Mouse (Mus musculus) fibroblast of lung, adult 2 months (primary cell): ENCODE results near the gene Agap3.

Experiments used
- DNase-seq: peaks from one replicate; pipeline ENCODE4 v3.0.0-alpha.2; 2011; ENCODE audit warnings: low read depth

The Agap3 gene

DNA sequence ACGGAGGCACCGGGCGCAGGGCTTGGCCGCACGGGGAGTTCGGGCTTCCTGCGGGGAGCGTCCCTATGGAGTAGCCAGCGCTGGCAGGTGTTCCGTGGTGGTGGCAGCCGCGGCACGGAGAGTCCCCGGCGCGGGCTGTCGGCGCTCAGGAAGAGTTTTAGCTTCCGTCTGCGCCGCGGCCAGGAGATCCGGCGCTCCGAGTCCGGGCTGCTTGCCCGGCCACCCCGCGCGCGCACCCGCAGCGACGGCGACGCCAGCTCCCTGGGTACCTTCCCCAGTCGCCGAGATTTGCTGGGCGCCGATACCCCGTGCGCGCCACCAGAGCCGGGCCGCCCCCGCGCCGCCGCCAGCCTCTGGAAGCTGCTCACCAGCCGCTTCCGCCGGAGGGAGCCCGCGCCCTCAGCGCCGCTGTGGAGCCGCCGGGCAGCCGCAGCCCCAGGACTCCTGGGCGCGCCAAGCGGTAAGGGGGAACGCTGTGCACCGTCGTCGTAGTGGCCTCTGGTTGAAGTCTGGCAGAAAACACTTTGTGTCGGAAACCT is 22.8 kb downstream of the Agap3 start:
- DNase-seq: no peak

DNA sequence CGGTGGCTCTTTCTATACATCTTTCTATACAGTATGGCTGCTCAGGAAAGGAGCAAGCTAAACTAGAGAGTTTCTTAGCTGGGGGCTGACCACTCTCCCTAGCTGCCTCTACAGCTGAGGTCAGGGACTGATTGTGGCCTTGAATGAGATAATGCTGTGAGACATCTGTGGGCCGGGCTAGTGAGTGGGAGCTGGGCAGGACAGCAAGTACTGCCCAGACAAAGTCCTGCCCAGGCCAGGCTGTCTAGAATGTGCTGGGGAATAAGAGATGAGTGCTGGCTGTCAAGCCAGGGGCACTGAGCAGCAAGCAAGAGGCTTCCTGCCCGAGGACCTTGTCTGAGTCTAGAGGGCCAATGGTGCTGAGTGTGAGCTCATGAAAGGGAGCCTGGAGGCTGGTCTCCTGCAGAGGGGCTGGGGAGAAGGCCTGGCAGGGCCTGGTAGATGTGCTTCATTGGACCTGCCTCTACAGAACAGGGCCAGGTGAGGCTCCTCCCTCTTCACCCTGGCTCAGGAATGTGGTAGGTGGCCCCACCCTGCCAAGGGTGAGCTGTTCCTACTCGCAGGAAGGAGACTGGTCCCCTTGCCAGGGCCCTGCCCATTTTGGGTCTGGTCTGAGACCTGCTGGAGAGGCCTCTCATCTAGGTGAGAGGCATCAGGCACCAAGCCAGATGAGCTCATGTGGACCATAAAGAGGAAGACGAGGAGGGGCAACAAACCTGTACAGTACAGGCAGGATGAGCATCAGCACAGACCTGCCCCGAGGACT is 23.7 kb downstream of the Agap3 start:
- no peak for DNase-seq

DNA sequence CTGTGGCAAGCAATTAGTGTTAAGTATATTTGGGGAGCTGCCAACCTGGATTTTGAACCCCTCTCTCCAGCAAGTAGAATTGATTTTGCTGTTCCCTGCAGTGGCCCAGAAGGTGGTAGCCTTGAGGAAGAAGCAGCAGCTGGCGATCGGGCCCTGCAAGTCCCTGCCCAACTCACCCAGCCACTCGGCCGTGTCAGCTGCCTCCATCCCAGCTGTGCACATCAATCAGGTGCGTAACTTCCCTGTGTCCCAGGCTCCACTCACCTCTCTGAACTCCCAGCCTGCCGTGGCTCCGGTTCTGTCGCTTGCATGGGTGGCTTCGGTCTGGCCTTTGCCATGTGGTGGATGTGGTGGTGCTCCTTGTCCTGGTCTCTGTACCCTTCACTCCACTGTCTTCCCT is 25.9 kb downstream of the Agap3 start:
- DNase-seq: no peak

DNA sequence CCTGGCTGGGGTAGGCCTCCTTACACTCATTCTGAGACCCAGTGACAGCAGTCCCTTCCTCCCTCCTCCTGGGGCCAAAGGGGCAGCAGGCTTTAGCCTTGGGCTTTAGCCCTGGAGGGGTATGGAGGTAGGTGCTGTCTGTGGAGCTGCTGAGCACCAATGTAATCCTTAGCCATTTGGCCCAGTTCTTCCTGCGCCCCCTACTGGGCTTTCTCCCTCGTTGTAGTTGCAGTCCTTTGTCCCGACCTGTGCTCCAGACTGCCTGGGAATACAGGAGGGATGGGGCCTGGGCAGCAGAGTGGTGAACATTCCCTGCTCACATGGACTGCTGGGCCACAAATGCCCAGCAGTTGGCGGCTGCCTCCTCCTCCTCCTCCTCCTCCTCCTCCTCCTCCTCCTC is 29.7 kb downstream of the Agap3 start:
- no peak for DNase-seq

DNA sequence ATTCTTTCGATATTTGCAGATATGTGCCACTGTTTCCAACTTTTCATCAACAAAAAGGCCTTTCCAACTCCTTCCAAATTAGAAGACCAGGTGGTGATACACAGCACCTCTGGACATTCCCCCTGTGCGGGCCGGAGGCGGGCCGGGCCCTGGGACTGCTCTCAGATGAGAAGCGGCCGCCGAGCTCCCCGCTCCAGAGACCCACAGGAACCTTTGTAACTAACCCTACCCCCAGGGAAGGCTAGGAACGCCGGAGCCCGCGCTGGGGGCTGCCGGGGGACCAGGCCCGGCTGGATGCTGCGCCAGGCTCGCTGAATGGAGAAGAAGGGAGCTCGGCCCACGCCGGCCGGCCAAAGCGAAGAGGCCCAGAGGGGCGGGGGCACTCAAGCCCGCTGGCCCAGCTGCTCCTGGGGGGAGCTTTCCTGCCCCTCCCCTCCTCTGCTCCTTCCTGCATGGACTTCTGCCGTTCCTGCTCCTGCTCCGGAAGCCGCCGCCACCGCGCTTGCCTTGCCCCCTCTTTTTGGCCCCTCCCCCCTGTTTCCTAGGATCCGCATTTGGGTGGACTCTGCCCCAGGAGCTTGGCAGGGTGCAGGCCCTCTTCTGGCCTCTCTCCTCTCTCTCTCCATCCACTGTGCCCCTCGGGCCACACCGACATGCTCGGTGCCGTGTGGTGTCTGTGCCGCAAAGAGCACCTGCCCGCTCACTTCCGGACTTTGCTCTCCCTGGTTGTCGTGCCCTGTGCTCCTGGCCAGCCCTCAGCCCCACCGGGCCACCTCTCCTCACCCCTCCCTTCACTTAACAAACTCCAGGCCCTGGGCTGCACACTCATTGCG is 30.5 kb downstream of the Agap3 start:
- DNase-seq: no peak

DNA sequence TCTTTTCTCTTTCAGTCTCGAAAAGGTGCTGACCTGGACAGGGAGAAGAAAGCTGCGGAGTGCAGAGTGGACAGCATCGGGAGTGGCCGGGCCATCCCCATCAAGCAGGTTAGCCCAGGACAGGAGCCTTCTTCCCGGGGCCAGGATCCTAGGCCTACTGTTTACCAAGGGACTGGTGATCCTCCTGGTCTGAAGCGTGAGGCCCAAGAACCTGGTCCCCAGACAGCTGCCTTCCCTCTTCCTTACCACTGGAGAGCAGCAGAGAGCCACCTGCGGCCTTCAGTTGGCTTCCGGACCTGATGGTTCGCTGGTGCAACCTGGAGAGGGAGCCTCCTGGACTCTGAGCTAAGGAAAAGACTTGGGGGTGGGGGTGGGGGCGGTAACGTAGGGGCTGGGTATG is 31.3 kb downstream of the Agap3 start:
- no peak for DNase-seq

DNA sequence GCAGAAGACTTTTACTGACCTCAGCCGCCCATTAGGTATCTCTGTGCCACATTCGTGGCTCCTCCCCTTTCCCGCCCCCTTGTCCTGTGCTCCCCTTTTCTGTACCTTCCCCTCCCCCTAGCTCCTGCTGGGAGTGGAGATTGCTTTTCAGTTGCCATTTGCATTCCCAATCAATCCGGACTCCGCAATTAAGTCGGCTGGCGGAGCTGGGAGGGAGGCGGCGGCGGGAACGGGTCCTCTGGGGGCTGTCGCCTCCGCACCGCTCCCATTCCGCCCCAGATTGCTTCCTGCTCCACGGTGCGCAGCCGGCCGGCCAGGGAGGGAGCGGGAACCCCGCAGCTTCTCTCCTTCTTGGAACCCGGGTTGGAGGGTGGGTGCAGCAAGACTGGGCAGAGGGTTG is 33.0 kb downstream of the Agap3 start:
- DNase-seq: no peak

DNA sequence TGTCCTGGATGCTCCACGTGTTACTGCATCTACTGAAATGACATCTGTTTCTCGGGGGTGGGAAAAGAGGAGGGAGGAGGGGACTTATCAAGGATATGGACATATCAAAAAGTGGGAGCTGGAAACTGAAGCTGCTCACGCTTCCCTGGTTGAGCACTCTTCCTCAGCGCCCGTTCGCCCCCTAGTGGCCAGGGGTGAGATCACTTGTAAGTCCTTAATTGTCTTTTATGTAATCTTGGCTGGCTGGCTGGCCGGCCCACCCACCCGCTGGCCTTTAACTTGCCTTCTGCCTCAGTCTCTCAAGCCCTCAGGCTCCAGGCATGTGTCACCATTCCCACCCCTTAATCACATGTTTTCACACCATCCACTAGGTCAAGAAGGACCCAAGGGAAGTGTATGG is 34.1 kb downstream of the Agap3 start:
- peak; percentile 65 for DNase-seq

DNA sequence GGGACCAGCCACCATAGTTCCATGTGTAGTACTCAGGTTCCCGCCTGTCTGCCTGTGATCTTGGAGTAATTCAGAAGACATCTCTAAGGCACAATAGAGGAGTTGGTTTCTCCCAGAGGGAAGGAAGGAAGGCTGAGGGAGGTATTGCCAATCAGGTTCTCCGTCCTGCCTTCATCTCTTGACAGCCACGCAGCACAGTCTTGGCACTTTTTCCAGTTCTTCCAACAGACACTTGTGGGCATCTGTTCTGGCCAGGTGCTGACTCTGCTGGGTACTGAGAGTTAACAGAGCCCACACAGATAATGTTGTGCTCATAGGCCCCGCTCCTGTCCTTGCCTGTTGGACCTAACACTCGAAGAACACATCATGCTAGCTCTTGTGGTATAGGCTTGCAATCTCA is 34.8 kb downstream of the Agap3 start:
- DNase-seq: no peak

DNA sequence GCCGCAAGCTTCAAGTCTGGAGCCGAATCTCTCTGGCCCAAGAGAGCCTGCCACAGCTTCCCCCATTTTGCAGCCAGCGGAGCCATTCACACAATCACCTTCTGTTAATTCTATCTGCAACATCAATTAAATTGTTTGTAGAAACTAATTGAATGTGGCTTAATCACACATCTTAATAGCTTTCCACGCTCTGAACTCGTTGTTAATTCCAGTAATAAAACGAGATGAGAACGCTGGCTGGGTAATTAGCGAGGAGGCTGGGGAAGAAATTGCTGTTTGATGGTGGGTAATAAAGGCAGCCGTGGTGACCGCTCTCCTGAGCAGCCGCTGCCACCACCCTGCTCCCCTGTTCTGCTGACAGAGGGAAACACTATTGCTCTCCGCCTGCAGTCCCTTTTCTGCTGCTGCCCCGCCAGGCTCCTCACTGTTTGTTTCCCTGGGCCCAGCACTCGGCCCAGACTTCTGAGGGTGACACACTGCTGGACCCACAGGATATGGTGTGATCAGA is 38.5 kb downstream of the Agap3 start:
- DNase-seq: no peak

DNA sequence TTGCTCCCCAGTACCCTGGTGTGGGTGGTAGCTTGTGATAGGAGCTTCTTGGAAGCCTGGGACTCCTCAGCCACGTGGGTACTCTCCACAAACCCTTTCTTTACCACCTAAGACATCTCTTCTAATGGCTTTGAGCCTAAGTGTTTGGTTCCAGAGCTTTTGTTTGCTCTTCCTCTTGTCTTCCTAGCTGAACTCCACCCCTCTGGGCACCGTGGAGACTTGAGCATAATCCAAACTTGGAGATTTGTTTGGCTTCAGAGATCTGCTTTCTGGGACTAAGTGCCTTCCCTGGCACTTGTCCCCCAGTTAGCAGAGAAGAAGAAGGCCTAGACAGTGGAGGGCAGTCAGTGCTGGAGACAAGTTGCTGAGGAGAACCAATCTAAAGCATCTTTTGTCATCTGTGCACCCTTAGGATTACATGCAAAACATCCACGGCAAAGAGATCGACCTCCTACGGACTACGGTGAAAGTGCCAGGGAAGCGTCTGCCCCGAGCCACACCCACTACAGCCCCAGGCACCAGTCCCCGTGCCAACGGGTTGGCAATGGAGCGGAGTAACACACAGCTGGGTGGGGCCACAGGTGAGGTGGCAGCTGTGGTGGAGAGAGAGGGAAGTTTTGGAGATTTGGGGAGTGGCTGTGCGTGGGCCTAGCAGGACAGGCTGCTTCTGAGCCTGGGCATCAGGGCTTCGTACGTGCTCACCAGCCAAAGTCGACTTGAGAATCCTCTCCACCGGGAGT is 40.7 kb downstream of the Agap3 start:
- DNase-seq: no peak

DNA sequence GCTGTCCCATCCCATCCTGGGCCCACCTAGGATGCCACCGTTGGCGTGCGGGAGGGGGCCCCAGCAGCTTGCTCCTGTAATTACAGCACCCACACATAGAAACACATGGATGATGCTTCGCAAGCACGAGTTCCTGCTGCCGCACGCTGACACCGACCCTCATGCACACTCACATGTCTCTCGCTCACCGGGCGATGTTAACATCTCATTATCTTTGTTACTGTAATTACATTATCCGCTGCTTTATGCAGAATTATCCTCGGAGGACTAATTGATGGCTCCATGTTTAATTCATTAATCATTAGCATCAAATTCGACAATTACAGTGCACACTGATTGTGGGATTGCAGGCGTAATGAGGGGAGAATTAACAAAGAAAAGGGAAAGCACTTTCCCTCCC is 43.0 kb downstream of the Agap3 start:
- no peak for DNase-seq

DNA sequence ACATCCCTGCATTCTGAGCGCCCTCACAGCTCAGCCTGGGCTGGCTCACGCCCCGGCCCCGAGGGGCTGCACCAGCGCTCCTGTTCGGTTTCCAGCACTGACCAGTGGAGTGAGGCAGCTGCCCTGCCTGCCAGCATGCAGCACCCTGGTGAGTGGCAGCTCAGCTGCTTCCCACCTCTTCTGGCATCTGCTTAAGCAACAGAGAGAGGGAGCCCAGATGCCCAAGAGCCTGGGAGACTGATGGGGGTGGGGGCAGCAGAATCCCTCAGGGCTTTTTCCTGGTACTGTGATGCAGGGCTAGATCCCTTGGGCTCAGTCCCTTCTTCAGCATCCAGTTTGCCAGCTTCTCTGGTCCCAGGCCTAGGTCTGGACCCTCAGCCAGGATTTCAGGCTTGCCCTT is 44.8 kb downstream of the Agap3 start:
- no peak for DNase-seq

DNA sequence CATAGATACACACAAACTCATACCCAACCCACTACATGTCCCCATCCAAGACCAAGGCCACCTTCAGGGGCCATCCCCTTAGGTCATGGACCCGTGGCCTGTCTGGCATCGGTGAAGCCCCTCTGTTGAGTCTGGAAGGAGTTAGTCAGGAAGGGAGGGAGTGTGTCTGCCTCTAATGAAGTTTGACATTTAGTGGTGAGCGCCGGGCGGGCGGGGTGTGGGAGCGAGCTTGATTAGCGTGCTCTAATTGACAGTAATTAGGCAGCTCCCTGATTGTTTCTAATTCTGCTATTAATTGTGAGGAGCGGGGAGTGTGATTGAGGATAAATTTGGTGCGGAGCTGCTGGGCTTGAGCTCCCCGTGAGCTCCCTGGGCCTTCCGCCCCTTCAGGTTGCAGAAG is 45.5 kb downstream of the Agap3 start:
- no peak for DNase-seq

DNA sequence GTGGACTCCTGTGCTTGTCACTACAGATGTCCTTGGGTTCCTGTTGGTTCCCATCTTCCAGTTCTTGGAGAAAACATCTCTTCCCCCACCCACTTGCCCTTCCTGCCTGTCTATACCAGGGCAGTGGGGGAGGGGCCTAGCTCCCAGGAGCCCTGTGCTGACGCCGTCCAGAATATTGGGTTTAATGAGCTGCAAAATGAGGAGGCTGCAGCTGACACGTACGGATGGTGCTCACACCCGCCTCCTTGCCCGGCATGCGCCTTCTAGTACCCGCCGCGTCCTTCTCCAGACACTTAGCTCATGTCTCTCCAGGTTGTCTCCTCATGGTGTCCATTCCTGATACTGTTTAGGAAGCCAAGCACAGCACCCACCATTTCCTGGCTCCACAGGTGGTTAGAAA is 47.1 kb downstream of the Agap3 start:
- no peak for DNase-seq

DNA sequence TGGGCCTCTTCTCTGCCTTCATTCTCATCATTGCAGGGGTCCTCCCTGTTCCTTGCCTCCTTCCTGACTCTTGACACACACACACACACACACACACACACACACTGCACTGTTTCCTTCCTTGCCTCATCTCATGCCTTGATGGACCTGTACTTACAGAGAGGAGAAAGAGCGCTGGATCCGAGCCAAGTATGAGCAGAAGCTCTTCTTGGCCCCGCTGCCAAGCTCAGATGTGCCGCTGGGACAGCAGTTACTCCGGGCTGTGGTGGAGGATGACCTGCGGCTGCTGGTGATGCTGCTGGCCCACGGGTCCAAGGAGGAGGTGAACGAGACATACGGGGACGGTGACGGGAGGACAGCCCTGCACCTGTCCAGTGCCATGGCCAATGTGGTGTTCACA is 48.9 kb downstream of the Agap3 start:
- DNase-seq: no peak

DNA sequence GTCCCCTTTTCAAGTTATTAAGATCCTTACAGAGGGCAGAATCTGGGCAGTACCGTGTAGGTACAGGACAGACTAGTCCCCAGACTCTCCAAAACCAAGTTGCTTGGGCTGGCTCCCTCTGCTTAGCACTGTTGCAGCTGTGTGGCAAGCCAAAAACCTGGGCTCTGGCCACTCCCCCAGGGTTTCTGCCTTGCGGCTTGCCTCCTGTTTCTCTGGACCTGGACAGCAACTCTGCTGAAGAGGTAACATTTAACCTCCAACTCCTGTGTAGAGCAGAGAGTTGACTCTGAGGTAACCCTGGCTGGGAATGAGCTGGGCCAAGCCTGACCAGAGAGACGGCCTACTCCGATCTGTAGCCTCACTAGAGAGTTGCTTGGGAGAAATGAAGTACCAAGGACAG is 50.8 kb downstream of the Agap3 start:
- no peak for DNase-seq

DNA sequence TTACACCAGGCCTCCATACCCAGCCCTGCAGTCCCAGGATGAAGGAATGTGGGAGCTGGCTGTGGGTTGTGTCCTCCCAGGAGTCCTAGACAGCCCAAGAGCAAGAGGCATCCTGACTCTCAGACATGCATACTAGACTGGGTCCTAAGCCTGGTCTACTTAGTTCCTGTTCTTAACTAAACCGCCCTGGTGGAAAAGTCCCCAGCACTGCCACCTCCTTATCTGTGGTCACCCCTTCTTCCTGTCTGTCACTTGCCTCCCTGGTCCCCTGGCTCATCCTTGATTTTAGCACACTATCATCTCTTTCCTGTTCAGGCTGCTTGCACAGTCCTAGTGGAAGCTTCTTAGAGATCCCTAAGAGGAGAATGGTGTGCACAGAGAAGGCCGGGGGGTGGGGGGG is 53.5 kb downstream of the Agap3 start:
- no peak for DNase-seq

DNA sequence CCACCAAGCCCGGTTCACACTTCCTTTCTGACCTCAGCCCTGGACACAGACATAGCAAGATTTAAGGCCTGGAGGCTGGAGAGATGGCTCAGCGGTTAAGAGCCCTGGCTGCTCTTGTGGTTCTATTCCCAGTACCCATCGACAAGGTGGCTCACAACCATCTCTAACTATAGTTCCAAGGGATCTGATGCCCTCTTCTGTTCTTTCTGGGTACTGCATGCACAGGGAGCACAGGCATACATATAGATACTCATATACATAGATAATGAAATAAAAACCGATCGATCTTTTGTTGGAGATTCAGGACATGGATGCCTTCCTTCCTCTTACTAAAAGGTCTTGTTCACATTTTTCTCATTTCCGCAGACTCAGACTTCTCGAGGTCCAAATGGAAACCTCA is 56.4 kb downstream of the Agap3 start:
- DNase-seq: no peak

DNA sequence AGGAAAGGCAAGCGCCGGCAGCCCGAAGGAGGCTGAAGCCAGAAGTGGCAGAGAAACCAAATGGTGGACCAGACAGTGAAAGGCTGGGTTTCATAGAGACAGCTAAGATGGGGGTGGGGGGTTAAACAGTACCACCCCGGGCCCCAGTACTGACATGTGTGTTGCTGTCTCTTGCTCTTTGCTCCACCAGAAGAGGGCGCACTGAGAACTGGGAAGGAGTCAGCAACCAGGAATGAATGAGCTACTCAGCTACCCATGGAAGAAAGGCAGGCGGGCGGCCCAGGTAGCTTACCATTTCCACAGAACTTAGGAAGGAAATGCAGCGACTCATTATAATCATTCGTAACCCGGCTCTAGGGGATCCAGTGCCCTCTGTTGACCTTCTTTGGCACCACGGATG is 58.7 kb downstream of the Agap3 start:
- DNase-seq: no peak

DNA sequence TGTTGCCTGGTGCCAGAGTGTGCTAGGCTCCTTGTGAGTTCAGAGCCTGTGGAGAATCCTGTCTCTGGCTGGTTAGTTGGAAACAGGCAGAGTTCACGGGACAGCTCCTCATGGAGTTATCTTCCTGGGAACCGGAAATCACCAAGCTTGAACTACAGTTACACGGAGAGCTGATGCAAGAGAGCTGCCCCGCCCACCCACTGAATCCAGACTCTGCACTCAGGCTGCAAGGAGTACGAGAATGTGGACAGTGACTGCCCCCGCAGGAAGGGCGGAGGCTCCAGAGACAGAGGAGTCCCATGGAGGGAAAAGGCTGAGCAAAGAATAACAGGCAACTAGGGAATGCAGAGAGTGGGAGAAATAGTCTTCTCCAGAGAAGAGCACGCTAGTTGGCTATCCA is 60.3 kb downstream of the Agap3 start:
- peak; percentile 15 for DNase-seq

DNA sequence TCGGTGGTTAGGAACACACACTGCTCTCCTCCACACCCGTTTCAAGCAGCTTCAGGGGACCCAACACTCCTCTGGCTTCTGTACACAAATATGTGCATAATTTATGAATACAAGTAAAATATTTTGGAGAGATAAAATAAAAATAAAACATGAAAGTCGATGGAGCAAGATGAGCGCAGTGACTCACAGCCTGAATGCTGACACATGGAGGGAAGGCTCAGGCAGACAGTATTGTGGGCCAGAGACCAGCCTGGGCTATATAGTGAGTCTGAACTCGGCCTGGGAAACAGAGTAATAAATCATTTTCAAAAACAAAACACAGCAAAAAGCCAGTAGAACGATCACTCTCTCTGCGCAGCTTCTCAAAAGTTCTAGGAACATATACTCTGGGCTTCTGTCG is 69.4 kb downstream of the Agap3 start:
- no peak for DNase-seq

DNA sequence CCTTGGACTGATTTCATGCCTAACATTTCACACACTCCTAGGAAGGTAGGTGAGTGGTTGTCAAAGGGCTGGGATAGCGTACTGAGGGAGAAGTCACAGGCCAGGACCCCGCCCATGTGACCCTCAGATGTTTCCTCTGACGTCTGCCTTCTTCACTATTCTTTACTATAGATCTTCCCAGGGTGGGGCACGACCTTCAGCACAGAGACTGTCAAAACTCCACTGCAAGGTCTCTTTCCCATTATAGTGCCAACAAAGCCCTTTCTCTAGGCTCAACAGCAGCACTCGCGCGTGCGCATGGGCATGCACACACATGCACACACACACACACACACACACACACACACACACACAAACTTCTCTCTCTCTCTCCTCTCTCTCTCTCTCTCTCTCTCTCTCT is 71.8 kb downstream of the Agap3 start:
- DNase-seq: no peak
